Mouse (Mus musculus): ENCODE measurements around the gene Itga2. TPM values are rescaled to one million over a fixed set of nuclear protein-coding genes. Genes with fewer than 3 reads are reported as not detected.
A peak's percentile ranks its signal among the peaks of the same experiment; 100 is the strongest.

Gene Itga2
- polyA plus RNA-seq, 1 experiment from 2014 or later = 1.9 TPM

DNA sequence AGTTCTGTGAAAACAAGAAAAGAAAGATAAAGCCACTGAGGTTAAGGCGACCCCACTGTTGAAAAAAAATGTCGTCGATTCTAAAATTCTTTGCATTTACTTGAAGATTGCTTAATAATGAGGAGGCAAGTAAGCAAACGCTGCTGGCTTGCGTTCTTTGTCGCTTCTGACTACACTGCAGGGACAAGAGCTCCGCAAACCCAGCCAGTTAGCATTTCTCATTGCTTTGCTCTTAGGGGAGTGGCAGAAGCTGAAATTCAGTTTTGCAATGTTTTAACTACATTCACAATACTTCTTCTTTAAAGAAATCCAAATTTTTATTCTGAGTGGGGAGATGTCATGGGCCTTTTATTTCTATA, 75.7 kb downstream of the Itga2 start:
- no peaks in the 10 kb centered on the region for H3K4me1 ChIP-seq (ENCODE audit: control insufficient read depth, insufficient read depth, low read length)
- 36% methylated on average over 7 of the region's 7 CpGs for WGBS
- H3K9me3 ChIP-seq (replicated peaks; ENCODE audit: control insufficient read depth, low read length) = no peaks in the 10 kb centered on the region
- ATAC-seq (replicated peaks; ENCODE audit: extremely low read depth, insufficient read depth, low FRiP score) = no peak
- H3K27me3 ChIP-seq (ENCODE audit: control insufficient read depth, insufficient read depth, low read length) = no peaks in the 10 kb centered on the region
- peak overlapping the region; percentile 52 for H3K4me2 ChIP-seq (ENCODE audit: low read depth, low read length)
- H3K4me3 ChIP-seq (ENCODE audit: low read length) = peak overlapping the region; percentile 8; the same call in 1 of the 2 replicates
- H3K36me3 ChIP-seq (ENCODE audit: control insufficient read depth, insufficient read depth) = no peaks in the 10 kb centered on the region
- no peak overlapping the region for H3K27ac ChIP-seq (ENCODE audit: low read length)
- H3K9ac ChIP-seq (ENCODE audit: low read length) = 0 out of 2 replicates have a peak overlapping the region, but pooled peaks have one; percentile 43

DNA sequence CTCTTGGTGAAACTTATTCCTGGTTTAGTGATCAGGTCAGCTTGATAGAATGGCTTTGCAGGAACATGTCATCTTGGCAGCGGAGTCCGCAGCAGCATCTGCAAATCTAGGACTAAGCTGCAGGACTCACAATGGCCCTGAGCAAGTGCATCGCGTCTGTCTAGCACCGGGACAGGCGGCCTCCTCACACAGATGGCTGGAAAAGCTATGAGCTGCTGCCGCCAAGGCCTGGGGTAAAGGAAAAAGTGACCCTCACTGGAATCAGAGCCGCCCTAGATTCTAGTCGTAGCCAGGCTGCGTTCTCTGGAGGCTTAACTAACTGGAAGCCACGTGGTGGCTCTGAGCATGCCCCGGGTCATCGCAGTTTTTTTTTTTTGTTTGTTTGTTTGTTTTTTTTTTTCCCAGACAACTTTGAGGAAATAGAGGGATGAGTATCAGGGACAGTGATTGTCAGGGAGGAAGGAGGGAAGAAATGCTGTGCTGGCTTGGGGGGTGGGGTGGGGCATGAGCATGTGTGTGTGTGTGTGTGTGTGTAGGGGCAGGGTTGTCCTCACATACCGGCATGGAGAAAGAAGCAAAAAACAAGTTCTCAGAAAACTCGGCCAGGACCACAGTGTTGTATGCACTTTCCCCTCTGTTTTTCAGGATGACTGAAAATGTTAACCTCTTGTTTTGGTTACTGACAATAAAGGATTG, 76.2 kb downstream of the Itga2 start:
- Histone ChIP-seq H3K4me3 (ENCODE audit: low read length) (peak overlapping the region; percentile 8; the same call in 1 of the 2 replicates), H3K27me3 (ENCODE audit: control insufficient read depth, insufficient read depth, low read length) (no peaks in the 10 kb centered on the region), H3K4me1 (ENCODE audit: control insufficient read depth, insufficient read depth, low read length) (no peaks in the 10 kb centered on the region), H3K9me3 (replicated peaks; ENCODE audit: control insufficient read depth, low read length) (no peaks in the 10 kb centered on the region), H3K36me3 (ENCODE audit: control insufficient read depth, insufficient read depth) (no peaks in the 10 kb centered on the region), H3K27ac (ENCODE audit: low read length) (no peak overlapping the region), H3K9ac (ENCODE audit: low read length) (peak overlapping the region; percentile 43; the same call in 1 of the 2 replicates), H3K4me2 (ENCODE audit: low read depth, low read length) (peak overlapping the region; percentile 52)
- 28% methylated on average over 15 of the region's 15 CpGs for WGBS
- no peak for ATAC-seq (replicated peaks; ENCODE audit: extremely low read depth, insufficient read depth, low FRiP score)

GRCm38 (mm10) chr13:114854428-114854827, 77.5 kb downstream of the Itga2 start:
- Histone ChIP-seq H3K27me3 (ENCODE audit: control insufficient read depth, insufficient read depth, low read length) (no peaks in the 10 kb centered on the region), H3K36me3 (ENCODE audit: control insufficient read depth, insufficient read depth) (no peaks in the 10 kb centered on the region), H3K27ac (ENCODE audit: low read length) (no peak overlapping the region), H3K4me3 (ENCODE audit: low read length) (no peak overlapping the region), H3K4me2 (ENCODE audit: low read depth, low read length) (no peak overlapping the region), H3K4me1 (ENCODE audit: control insufficient read depth, insufficient read depth, low read length) (no peaks in the 10 kb centered on the region), H3K9me3 (replicated peaks; ENCODE audit: control insufficient read depth, low read length) (no peaks in the 10 kb centered on the region), H3K9ac (ENCODE audit: low read length) (no peak overlapping the region)
- ATAC-seq (replicated peaks; ENCODE audit: extremely low read depth, insufficient read depth, low FRiP score) = no peak
- WGBS = 90% methylated on average over 3 of the region's 3 CpGs

DNA sequence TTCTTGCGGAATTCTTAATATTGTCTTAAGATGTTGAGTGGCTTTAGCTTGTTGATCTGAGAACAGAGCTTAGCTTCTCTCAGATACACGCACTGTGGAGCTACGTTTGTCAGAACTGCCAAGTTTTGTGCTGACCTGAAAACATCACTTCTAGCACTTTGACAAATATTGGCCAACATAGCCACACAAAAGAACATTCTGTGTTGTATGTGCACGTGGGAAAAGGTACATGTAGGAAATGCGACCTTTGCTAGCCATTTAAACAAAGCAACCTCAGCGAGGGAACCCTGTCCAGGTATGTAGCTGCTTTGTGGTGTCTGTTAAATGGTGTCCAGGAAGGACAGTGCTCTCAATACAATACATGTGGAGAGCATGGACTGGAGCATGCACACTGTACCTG, 77.9 kb downstream of the Itga2 start:
- no peaks in the 10 kb centered on the region for H3K27me3 ChIP-seq (ENCODE audit: control insufficient read depth, insufficient read depth, low read length)
- WGBS = 80% methylated on average over 6 of the region's 6 CpGs
- no peaks in the 10 kb centered on the region for H3K9me3 ChIP-seq (replicated peaks; ENCODE audit: control insufficient read depth, low read length)
- no peak overlapping the region for H3K9ac ChIP-seq (ENCODE audit: low read length)
- H3K4me3 ChIP-seq (ENCODE audit: low read length) = no peak overlapping the region
- H3K27ac ChIP-seq (ENCODE audit: low read length) = no peak overlapping the region
- H3K36me3 ChIP-seq (ENCODE audit: control insufficient read depth, insufficient read depth) = no peaks in the 10 kb centered on the region
- no peak overlapping the region for H3K4me2 ChIP-seq (ENCODE audit: low read depth, low read length)
- ATAC-seq (replicated peaks; ENCODE audit: extremely low read depth, insufficient read depth, low FRiP score) = no peak
- H3K4me1 ChIP-seq (ENCODE audit: control insufficient read depth, insufficient read depth, low read length) = no peaks in the 10 kb centered on the region

GRCm38 (mm10) chr13:114853152-114853551, 78.7 kb downstream of the Itga2 start:
- no peak overlapping the region for H3K4me3 ChIP-seq (ENCODE audit: low read length)

GRCm38 (mm10) chr13:114852264-114853111, 79.4 kb downstream of the Itga2 start:
- no peak overlapping the region for H3K27ac ChIP-seq (ENCODE audit: low read length)
- ATAC-seq (replicated peaks; ENCODE audit: extremely low read depth, insufficient read depth, low FRiP score) = no peak

More at GRCm38 (mm10) chr13:114853152-114853551, 78.7 kb downstream of the Itga2 start:
- H3K27me3 ChIP-seq (ENCODE audit: control insufficient read depth, insufficient read depth, low read length) = no peaks in the 10 kb centered on the region
- no peak overlapping the region for H3K4me2 ChIP-seq (ENCODE audit: low read depth, low read length)
- H3K36me3 ChIP-seq (ENCODE audit: control insufficient read depth, insufficient read depth) = no peaks in the 10 kb centered on the region
- no peaks in the 10 kb centered on the region for H3K4me1 ChIP-seq (ENCODE audit: control insufficient read depth, insufficient read depth, low read length)
- H3K9ac ChIP-seq (ENCODE audit: low read length) = no peak overlapping the region
- no peaks in the 10 kb centered on the region for H3K9me3 ChIP-seq (replicated peaks; ENCODE audit: control insufficient read depth, low read length)
- 82% methylated on average over 2 of the region's 2 CpGs for WGBS
- no peak overlapping the region for H3K27ac ChIP-seq (ENCODE audit: low read length)
- no peak for ATAC-seq (replicated peaks; ENCODE audit: extremely low read depth, insufficient read depth, low FRiP score)

DNA sequence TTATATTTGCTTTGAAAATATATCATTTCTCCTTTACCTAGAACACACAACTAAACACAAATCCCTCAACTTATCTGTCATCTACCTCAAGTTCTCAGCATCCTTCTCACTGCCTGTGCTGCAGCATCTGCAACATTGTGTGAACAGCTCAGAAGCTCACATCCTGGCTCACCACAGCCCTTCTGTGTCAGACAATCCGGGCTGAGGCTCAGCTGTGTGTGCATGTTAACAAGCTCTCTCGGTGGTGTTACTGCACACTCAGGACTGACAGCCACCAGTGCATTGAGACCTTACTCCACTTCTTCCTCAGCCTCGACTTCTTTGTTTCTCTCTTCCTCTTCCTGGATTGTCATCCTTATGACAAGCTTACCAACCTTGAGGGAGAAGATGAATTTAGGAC, 83.0 kb downstream of the Itga2 start:
- no peaks in the 10 kb centered on the region for H3K27me3 ChIP-seq (ENCODE audit: control insufficient read depth, insufficient read depth, low read length)
- no peaks in the 10 kb centered on the region for H3K4me1 ChIP-seq (ENCODE audit: control insufficient read depth, insufficient read depth, low read length)
- H3K4me3 ChIP-seq (ENCODE audit: low read length) = no peak overlapping the region
- 64% methylated on average over 3 of the region's 3 CpGs for WGBS
- no peaks in the 10 kb centered on the region for H3K36me3 ChIP-seq (ENCODE audit: control insufficient read depth, insufficient read depth)
- H3K27ac ChIP-seq (ENCODE audit: low read length) = no peak overlapping the region
- no peaks in the 10 kb centered on the region for H3K9me3 ChIP-seq (replicated peaks; ENCODE audit: control insufficient read depth, low read length)
- no peak for ATAC-seq (replicated peaks; ENCODE audit: extremely low read depth, insufficient read depth, low FRiP score)
- no peak overlapping the region for H3K9ac ChIP-seq (ENCODE audit: low read length)
- no peak overlapping the region for H3K4me2 ChIP-seq (ENCODE audit: low read depth, low read length)

More at GRCm38 (mm10) chr13:114852264-114853111, 79.4 kb downstream of the Itga2 start:
- H3K9me3 ChIP-seq (replicated peaks; ENCODE audit: control insufficient read depth, low read length) = no peaks in the 10 kb centered on the region
- H3K4me1 ChIP-seq (ENCODE audit: control insufficient read depth, insufficient read depth, low read length) = no peaks in the 10 kb centered on the region
- H3K9ac ChIP-seq (ENCODE audit: low read length) = no peak overlapping the region
- H3K4me2 ChIP-seq (ENCODE audit: low read depth, low read length) = no peak overlapping the region
- H3K36me3 ChIP-seq (ENCODE audit: control insufficient read depth, insufficient read depth) = no peaks in the 10 kb centered on the region
- WGBS = 74% methylated on average over 6 of the region's 6 CpGs
- H3K27me3 ChIP-seq (ENCODE audit: control insufficient read depth, insufficient read depth, low read length) = no peaks in the 10 kb centered on the region
- H3K4me3 ChIP-seq (ENCODE audit: low read length) = no peak overlapping the region

DNA sequence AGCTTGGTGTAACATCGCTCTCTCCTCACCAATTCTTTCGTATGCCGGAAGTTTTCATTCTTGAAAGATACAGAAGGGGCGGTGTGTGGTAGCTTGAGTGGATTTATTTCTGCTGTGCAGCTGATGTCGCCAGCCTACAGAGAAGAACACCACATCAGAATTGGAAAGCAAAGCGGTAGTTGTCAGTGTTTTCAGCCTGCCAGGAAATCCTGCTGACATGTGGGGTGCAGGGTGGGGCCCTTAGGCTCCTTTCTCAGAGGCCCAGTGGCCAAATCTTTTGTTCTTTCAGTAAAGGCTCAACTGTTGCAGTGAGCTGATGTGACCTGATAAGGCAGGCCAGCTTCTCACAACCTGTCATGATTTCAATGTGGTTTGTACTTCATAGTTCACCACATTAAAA, 86.1 kb downstream of the Itga2 start:
- no peak for ATAC-seq (replicated peaks; ENCODE audit: extremely low read depth, insufficient read depth, low FRiP score)

DNA sequence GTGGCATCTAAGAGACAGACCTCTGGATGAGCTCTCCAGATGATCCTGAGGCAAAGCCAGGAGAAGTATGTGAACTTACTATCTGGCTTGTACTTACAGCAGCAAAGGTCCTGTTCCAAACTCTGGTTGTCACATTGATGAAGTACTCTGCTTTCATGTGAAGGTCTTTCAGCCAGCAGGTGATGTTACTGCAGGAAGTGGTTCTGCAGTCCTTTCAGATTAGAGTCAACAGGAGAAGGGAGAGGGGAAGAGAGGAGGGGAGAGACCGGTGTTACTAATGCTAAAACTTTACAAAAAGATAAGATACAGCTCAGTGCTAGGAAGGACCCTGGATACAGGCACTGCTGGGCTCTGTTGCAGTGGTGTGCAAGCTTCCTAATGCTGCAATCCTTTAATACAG, 88.6 kb downstream of the Itga2 start:
- H3K4me1 ChIP-seq (ENCODE audit: control insufficient read depth, insufficient read depth, low read length) = peaks cover 10% of the 10 kb centered on the region
- WGBS = 0% methylated on average over 1 of the region's 1 CpGs
- no peak for ATAC-seq (replicated peaks; ENCODE audit: extremely low read depth, insufficient read depth, low FRiP score)
- H3K36me3 ChIP-seq (ENCODE audit: control insufficient read depth, insufficient read depth) = no peaks in the 10 kb centered on the region
- H3K9ac ChIP-seq (ENCODE audit: low read length) = no peak overlapping the region
- no peak overlapping the region for H3K4me2 ChIP-seq (ENCODE audit: low read depth, low read length)
- no peak overlapping the region for H3K27ac ChIP-seq (ENCODE audit: low read length)
- H3K4me3 ChIP-seq (ENCODE audit: low read length) = no peak overlapping the region
- no peaks in the 10 kb centered on the region for H3K27me3 ChIP-seq (ENCODE audit: control insufficient read depth, insufficient read depth, low read length)
- no peaks in the 10 kb centered on the region for H3K9me3 ChIP-seq (replicated peaks; ENCODE audit: control insufficient read depth, low read length)

More for the DNA sequence above, 86.1 kb downstream of the Itga2 start:
- Histone ChIP-seq H3K9me3 (replicated peaks; ENCODE audit: control insufficient read depth, low read length) (no peaks in the 10 kb centered on the region), H3K36me3 (ENCODE audit: control insufficient read depth, insufficient read depth) (no peaks in the 10 kb centered on the region), H3K4me2 (ENCODE audit: low read depth, low read length) (no peak overlapping the region), H3K4me3 (ENCODE audit: low read length) (no peak overlapping the region), H3K4me1 (ENCODE audit: control insufficient read depth, insufficient read depth, low read length) (no peaks in the 10 kb centered on the region), H3K27ac (ENCODE audit: low read length) (no peak overlapping the region), H3K9ac (ENCODE audit: low read length) (no peak overlapping the region), H3K27me3 (ENCODE audit: control insufficient read depth, insufficient read depth, low read length) (no peaks in the 10 kb centered on the region)
- 65% methylated on average over 6 of the region's 6 CpGs for WGBS

Data from heart, embryonic 16.5 days (tissue).